Mouse (Mus musculus) limb, embryonic 12.5 days (tissue): ENCODE results near the gene Esrp2. TPM values are rescaled to one million over a fixed set of nuclear protein-coding genes. Genes with fewer than 3 reads are reported as not detected.

Source experiments
- ATAC-seq: fragments of 200-750 bp; cut with Nextera tagmentation; 2 replicates; pipeline ENCODE4 v1.8.0; 2017; ENCODE audit warnings: low read depth, moderate TSS enrichment; ENCODE audit not compliant: insufficient number of reproducible peaks, insufficient read depth, low FRiP score, low TSS enrichment
- H3K27ac ChIP-seq: fragments of 300-500 bp; sonication (generic); 2 replicates; pipeline ENCODE4 v1.5.1; 2016; ENCODE audit warnings: mild to moderate bottlenecking, moderate library complexity
- H3K27me3 ChIP-seq: fragments of 300-500 bp; sonication (generic); 2 replicates; pipeline ENCODE4 v1.6.1; 2016; ENCODE audit warnings: mild to moderate bottlenecking, moderate library complexity
- H3K36me3 ChIP-seq: fragments of 300-500 bp; sonication (generic); 2 replicates; pipeline ENCODE4 v1.6.1; 2016; ENCODE audit warnings: mild to moderate bottlenecking, moderate library complexity
- H3K4me1 ChIP-seq: fragments of 300-500 bp; sonication (generic); replicated peaks from 2 replicates; pipeline ENCODE4 v1.6.1; 2016
- H3K4me2 ChIP-seq: fragments of 300-500 bp; sonication (generic); 2 replicates; pipeline ENCODE4 v1.6.1; 2016; ENCODE audit warnings: mild to moderate bottlenecking, moderate library complexity
- H3K4me3 ChIP-seq: fragments of 300-500 bp; sonication (generic); replicated peaks from 2 replicates; pipeline ENCODE4 v1.5.1; 2016; ENCODE audit warnings: mild to moderate bottlenecking
- H3K9ac ChIP-seq: fragments of 300-500 bp; sonication (generic); replicated peaks from 2 replicates; pipeline ENCODE4 v1.6.1; 2016; ENCODE audit warnings: mild to moderate bottlenecking, moderate library complexity
- H3K9me3 ChIP-seq: fragments of 300-500 bp; sonication (generic); 2 replicates; pipeline ENCODE4 v1.6.1; 2016; ENCODE audit warnings: mild to moderate bottlenecking, moderate library complexity
- WGBS: fragments of 180-500 bp; shearing (Covaris S2); methylation state at CpG from one replicate; pipeline ENCODE4 v1.1.7; 2016; 5-methylcytosine and 5-hydroxymethylcytosine counted together
- polyA plus RNA-seq: library from polyadenylated mRNA; unstranded; fragments of >200 nt; fragmentation: Nextera tagmentation; extraction: Ambion mirVana; gene quantifications from 2 replicates; pipeline ENCODE4 v1.2.1, GENCODE M21; 2016

Esrp2 gene
- polyA plus RNA-seq, 1 experiment from 2014 or later, result 7.4 TPM

DNA sequence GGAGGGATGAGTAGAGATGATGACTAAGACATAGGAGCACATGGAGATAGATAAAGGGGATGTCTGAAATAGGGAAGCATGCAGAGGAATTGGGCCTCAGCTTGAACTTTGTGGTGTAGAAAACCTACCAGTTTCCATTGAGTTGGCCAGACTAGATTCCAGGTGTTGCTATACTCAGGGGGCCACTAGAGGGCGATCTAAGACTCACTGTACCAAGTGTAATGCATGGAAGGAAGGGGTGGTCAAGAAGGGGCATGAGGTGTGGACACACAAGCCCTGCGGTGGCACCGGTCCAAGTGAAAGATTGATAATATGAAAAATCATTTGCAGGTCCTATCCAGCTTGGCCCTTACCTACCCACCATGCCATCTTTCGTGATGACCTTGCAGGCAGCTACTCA, 28.7 kb upstream of the Esrp2 start:
- Histone ChIP-seq H3K9me3 (no peaks in the 10 kb centered on the region), H3K4me1 (peaks cover 13% of the 10 kb centered on the region), H3K4me3 (no peak overlapping the region), H3K27ac (no peak overlapping the region), H3K27me3 (no peaks in the 10 kb centered on the region), H3K4me2 (no peak overlapping the region), H3K9ac (no peak overlapping the region), H3K36me3 (peaks cover 43% of the 10 kb centered on the region)
- WGBS, result 47% methylated on average over 4 of the region's 4 CpGs
- no peak for ATAC-seq

DNA sequence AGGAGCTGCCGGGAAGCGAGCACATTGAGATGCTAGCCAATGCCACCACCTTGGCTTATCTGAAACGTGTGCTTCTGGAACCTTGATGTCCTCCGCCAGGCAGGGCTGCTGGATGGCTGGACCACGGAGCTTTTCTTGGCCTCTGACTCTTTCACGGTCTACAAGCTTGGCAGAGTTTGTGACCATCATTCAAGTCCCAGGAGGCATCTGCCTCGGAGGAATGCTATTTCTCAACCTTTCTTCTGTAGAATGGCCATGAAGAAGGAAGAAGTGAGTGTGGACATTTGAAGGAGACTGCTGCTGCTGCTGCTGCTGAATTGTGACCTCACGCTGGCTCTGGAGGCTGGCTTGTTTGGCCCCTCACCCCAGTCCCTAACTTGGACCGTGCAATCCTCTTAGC, 26.5 kb upstream of the Esrp2 start:
- no peak overlapping the region for H3K4me2 ChIP-seq
- H3K9ac ChIP-seq, result no peak overlapping the region
- H3K36me3 ChIP-seq, result peaks cover 62% of the 10 kb centered on the region
- WGBS, result 89% methylated on average over 9 of the region's 9 CpGs
- ATAC-seq, result no peak
- H3K27me3 ChIP-seq, result no peaks in the 10 kb centered on the region
- peaks cover 3% of the 10 kb centered on the region; the same call in 1 of the 2 replicates for H3K4me1 ChIP-seq
- H3K4me3 ChIP-seq, result no peak overlapping the region
- no peak overlapping the region for H3K27ac ChIP-seq
- no peaks in the 10 kb centered on the region for H3K9me3 ChIP-seq

DNA sequence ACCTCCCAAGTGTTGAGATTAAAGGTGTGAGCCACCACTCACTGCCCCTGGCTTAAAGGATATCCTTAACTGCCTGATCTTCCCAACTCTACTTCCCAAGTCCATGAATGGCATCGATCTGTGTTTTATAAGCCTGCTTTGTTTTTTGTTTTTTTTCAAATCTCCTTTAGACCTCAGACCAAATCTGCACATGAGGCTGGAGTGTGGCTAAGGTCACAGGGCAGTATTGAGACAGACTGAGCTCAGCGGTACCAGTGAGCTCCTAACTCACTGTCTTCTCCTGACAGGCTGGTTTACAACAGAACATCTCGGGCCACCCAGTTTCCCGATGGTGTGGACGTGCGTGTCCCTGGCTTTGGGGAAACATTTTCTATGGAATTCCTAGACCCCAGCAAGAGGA, 23.1 kb upstream of the Esrp2 start:
- Histone ChIP-seq H3K27ac (no peak overlapping the region), H3K4me3 (no peak overlapping the region), H3K4me1 (no peaks in the 10 kb centered on the region), H3K9me3 (no peaks in the 10 kb centered on the region), H3K9ac (no peak overlapping the region), H3K36me3 (peaks cover 79% of the 10 kb centered on the region), H3K4me2 (no peak overlapping the region), H3K27me3 (no peaks in the 10 kb centered on the region)
- no peak for ATAC-seq
- WGBS, result 88% methylated on average over 6 of the region's 6 CpGs

DNA sequence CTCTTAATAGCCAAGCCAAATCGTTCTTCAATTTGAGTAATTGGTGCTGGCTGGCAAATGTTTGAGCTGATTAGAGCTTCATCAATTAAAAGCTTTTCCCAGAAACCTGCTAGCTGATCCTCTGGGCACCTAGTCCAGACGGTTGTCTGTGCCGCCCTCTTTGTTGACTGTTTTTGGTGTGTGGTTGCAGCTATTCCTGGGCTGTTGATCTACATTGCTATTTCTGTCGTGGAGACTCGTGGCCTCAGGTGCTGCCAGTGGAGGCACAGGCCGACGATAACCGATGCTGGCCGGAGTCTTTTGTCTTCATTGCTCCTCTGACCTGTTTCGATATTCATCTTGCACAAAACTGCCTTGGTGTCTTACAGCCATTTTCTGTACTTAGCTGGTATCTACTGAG, 21.6 kb upstream of the Esrp2 start:
- 87% methylated on average over 10 of the region's 10 CpGs for WGBS
- Histone ChIP-seq H3K4me3 (no peak overlapping the region), H3K4me2 (no peak overlapping the region), H3K27me3 (no peaks in the 10 kb centered on the region), H3K27ac (no peak overlapping the region), H3K9ac (no peak overlapping the region), H3K36me3 (peaks cover 72% of the 10 kb centered on the region), H3K9me3 (no peaks in the 10 kb centered on the region), H3K4me1 (no peaks in the 10 kb centered on the region)
- no peak for ATAC-seq

DNA sequence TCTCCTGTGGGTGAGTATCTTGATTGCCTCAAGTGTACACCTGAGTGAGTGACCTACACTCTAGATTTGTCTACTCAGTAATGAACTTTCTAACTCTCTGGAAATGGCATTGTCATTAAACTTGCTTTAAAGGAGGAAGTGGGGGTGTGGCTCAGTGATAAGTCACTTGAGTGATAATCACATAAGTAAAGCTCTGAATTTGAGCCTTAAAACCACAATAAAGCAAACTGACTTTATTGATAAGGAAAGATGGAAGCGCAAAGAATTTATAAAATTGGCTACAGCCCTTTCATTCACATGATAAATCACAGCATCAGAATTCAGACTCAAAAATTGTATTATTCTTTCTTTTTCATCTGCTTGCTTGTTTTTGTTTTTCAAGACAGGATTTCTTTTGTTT, 20.6 kb upstream of the Esrp2 start:
- no peaks in the 10 kb centered on the region for H3K4me1 ChIP-seq
- WGBS, result 94% methylated on average over 1 of the region's 1 CpGs
- no peak for ATAC-seq
- no peak overlapping the region for H3K4me3 ChIP-seq
- H3K9ac ChIP-seq, result no peak overlapping the region
- H3K36me3 ChIP-seq, result peaks cover 62% of the 10 kb centered on the region
- H3K27ac ChIP-seq, result no peak overlapping the region
- no peak overlapping the region for H3K4me2 ChIP-seq
- H3K9me3 ChIP-seq, result no peaks in the 10 kb centered on the region
- H3K27me3 ChIP-seq, result no peaks in the 10 kb centered on the region

DNA sequence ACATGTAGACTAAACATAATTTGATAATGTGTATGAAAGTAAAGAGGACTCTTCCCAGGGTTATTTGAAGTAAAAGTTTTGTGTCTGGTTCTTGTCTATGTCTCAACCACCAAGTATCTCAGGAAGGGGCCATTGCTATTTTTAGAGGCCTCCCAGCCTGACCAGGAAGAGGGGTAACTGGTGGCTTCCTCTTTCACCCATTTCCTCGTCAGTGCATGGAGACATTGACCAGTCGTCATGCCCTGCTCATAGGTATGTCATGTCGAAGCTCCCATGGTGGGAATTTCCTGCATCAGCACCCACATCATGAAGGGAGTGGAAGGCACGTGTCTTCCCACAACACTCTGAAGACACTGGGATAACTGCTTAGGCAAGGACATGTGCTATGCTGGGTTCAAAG, 16.1 kb upstream of the Esrp2 start:
- Histone ChIP-seq H3K27ac (no peak overlapping the region), H3K27me3 (no peaks in the 10 kb centered on the region), H3K9ac (no peak overlapping the region), H3K4me2 (no peak overlapping the region), H3K9me3 (no peaks in the 10 kb centered on the region), H3K4me1 (peaks cover 8% of the 10 kb centered on the region; the same call in 1 of the 2 replicates), H3K4me3 (no peak overlapping the region), H3K36me3 (peaks cover 20% of the 10 kb centered on the region)
- 89% methylated on average over 4 of the region's 4 CpGs for WGBS
- no peak for ATAC-seq

DNA sequence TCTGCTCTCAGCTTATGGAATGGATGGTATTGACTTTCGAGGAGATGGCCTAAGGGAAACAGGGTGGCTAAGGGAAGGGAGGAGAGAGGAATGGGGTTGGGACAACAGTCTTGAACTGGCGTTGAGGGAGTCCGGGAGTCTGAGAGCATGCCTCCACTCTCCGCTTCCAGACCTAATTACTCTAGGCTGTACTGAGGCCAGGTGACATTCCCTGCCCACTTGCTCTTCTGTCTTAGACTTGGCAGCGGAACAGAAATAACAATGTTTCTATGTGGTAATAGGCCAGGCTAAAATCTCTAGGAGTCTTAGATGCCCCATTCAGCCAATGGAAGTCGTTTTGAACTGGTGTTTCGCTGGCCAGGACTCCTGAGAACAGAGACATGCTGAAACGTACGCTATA, 14.3 kb upstream of the Esrp2 start:
- Histone ChIP-seq H3K27ac (no peak overlapping the region), H3K9me3 (no peaks in the 10 kb centered on the region)
- WGBS, result 81% methylated on average over 9 of the region's 9 CpGs

DNA sequence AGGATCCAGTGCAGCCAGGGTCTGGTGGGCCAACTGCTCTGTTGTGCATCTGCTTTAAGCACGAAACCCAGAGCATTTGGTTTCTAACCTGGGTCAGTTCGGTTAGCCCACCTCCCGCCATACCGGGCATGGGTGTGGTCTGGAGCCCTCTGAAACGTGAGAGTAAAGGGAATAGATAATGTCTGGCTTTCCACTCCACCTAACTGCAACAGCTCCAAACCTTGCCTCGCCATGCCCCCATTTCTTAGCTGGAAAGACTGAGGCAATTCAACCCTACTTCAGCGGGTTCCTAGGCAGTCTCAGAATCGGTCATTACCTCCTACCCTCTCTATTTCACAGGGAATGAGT, 13.9 kb upstream of the Esrp2 start:
- Histone ChIP-seq H3K4me2 (peak overlapping the region; percentile 71), H3K4me3 (peak overlapping the region; percentile 75), H3K9me3 (no peaks in the 10 kb centered on the region), H3K27ac (0 out of 2 replicates have a peak overlapping the region, but pooled peaks have one; percentile 13), H3K36me3 (peaks cover 10% of the 10 kb centered on the region), H3K4me1 (peaks cover 8% of the 10 kb centered on the region; the same call in 1 of the 2 replicates), H3K9ac (peak overlapping the region; percentile 70), H3K27me3 (no peaks in the 10 kb centered on the region)
- 17% methylated on average over 8 of the region's 8 CpGs for WGBS
- no peak for ATAC-seq

More for the DNA sequence above, 14.3 kb upstream of the Esrp2 start:
- Histone ChIP-seq H3K9ac (0 out of 2 replicates have a peak overlapping the region, but pooled peaks have one; percentile 70), H3K4me3 (peak overlapping the region; percentile 75), H3K4me1 (peaks cover 8% of the 10 kb centered on the region; the same call in 1 of the 2 replicates), H3K36me3 (peaks cover 12% of the 10 kb centered on the region), H3K27me3 (no peaks in the 10 kb centered on the region), H3K4me2 (peak overlapping the region; percentile 71)
- no peak for ATAC-seq

DNA sequence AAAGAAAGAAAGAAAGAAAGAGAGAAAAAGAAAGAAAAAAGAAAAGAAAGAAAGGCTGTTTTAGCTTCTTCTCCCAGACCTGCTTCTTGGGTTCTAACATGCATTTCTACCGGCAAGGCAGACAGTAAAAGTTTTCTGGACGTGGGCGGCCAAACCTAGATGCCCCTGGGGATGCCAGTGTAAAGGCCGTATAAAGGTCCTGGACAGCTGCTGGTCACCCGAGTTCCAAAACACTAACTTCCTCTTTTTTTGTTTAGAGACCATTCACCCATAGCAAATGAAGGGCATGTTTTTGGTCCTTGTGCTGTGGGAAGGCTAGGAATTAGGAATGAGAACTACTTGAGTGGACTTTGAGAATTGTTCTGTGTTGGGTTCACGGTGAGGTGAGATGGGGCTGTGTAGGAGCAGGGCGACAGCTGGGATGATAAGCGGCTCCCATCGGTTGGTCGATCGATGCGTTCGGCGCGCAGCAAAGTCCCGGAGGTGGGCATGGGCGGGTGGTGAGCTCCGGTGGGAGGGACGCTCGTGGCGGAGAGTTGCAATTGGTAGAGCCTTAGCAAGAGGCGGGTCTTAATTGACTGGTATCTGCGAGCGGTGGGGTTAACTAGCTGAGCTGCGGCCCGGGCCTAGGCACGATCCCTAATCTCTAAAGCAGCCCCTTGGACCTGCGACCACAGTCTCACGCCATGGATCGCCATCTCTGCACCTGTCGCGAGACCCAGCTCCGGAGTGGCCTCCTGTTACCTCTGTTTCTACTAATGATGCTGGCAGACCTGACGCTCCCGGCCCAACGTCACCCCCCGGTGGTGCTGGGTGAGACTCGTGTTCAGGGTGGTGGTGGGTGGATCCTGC, 13.3 kb upstream of the Esrp2 start, which contains the start of gene Pla2g15:
TSS of gene Pla2g15 (plus strand) at position 599 of the 852 bp plus-strand sequence.
- Histone ChIP-seq H3K4me3 (peak within 1 kb of the TSS; percentile 75), H3K36me3 (peaks cover 8% of the 10 kb centered on the region), H3K9me3 (no peaks in the 10 kb centered on the region), H3K27ac (0 out of 2 replicates have a peak within 1 kb of the TSS, but pooled peaks have one; percentile 13), H3K4me2 (peak within 1 kb of the TSS; percentile 71), H3K9ac (peak within 1 kb of the TSS; percentile 70), H3K4me1 (peaks cover 8% of the 10 kb centered on the region; the same call in 1 of the 2 replicates), H3K27me3 (no peaks in the 10 kb centered on the region)
- WGBS, result 3% methylated on average over 38 of the region's 38 CpGs
- ATAC-seq, result peak; percentile 95

DNA sequence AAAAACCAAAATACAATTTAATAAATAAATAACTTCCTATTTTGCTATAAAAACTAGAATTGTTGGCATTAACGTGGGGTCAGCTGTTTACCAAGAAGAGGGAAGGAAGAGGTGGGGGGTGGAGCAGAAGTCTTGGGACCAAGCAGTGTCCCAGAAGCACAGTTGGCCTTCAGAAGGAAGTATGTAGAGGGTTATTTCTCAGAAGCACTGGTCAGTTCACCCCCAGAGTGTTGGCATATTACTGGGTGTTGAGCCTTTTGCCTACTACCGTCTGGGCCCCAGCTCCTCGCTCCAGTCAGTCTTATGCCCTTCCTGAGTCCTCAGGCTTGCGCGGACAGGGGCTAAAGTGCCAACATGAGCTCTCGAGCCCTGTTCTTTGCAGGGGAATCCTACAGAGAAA, 12.3 kb upstream of the Esrp2 start:
- 86% methylated on average over 6 of the region's 6 CpGs for WGBS
- Histone ChIP-seq H3K36me3 (no peaks in the 10 kb centered on the region), H3K4me1 (peaks cover 8% of the 10 kb centered on the region; the same call in 1 of the 2 replicates), H3K4me2 (no peak overlapping the region), H3K9ac (no peak overlapping the region), H3K9me3 (no peaks in the 10 kb centered on the region), H3K4me3 (no peak overlapping the region), H3K27me3 (no peaks in the 10 kb centered on the region), H3K27ac (no peak overlapping the region)
- no peak for ATAC-seq

DNA sequence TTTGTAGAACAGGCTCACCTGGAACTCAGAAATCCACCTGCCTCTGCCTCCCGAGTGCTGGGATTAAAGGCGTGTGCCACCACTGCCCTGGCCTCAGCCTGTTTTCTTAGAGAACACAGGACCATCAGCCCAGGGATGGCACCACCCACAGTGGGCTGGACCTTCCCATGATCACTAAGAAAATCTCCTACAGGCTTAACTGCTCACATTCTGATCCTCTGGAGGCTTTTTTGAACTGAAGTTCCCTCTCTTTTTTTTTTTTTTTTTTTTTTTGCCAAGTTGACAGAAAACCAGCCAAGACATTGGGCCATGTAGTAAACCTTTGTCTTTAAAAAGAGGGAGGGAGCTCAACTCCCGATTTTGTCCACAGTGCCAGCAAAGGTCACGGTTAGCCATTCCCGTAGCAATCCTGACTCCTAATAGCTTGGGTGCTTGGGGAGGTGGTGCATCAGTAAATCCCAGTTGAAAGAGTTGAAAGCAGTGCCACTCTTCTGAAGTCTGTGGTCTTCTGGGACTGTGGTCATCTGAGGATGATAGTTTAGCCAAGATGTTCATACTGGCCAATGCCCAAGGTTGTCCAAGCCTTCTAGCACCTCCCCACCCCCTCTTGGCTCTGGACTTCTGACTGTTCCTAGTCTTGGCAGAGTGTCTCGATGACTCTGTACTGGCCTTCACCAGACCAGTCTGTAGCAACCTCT, 11.2 kb upstream of the Esrp2 start:
- H3K9me3 ChIP-seq, result no peaks in the 10 kb centered on the region

More for the DNA sequence above, 11.2 kb upstream of the Esrp2 start:
- Histone ChIP-seq H3K27ac (no peak overlapping the region), H3K4me1 (peaks cover 8% of the 10 kb centered on the region; the same call in 1 of the 2 replicates), H3K9ac (no peak overlapping the region), H3K36me3 (no peaks in the 10 kb centered on the region), H3K27me3 (no peaks in the 10 kb centered on the region), H3K4me3 (no peak overlapping the region), H3K4me2 (no peak overlapping the region)
- 84% methylated on average over 6 of the region's 6 CpGs for WGBS
- no peak for ATAC-seq
